Mouse (Mus musculus): ENCODE data around the gene Pqbp1. TPM values are rescaled to one million over a fixed set of nuclear protein-coding genes. Genes with fewer than 3 reads are reported as not detected.
"Not testable (repeated sequence)": the region's sequence is repeated elsewhere in the genome, so short reads cannot be mapped to it uniquely, and the experiment has no call there.

The Pqbp1 gene
- total RNA-seq (2021) = 10 to 100 TPM; 33.3 to 33.7 TPM

DNA sequence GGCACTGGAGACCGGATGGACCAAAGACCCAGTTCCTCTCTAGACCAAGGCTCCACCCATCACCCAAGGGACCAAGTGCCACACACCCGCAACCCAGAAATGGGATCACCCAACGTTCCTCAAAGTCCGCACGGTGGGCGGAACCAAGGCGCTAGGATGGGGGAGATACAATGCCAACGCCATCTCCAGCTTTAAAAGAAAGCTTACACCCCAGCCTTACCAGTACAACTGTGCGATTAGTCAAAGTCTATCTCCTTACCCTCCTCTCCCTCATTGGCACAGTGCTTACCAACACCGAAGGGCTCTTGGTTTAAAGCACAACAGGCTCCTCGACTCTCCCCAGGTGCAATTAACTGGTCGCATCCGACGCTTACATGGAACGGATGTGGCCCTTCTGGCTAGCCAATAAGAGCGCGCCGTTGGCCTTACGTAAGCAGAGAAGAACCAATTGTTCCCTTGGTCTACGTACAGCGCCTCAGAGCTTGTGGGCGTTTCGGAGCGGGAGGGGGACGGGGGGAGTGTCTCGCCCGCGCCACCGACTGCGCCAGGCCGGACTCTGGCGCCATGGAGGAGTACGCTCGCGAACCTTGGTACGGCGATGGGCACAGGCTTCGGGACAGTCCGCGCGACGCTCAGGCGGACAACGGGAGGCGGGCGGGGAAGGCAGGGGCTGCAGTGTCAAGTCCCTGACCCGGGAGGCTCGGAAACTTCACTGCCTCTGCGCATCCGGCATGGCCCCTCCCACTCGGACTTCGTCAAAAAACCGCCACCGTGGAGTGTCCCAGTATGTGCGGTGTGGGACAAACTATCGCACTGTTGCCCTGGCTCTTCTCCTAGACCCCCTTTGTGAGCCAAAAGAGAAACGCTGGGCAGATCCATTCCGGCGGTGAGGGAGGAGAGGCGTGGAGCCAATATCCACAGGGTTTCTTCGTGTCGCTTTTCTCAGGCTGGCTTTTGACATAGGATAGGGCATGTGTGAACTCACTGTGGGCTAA is at the start of gene Pqbp1, which contains the start of gene Timm17b:
Gene Pqbp1, minus strand, starts transcription at position 390 of the 995 bp plus-strand sequence.
Gene Timm17b, plus strand, starts transcription at position 478 of the 995 bp plus-strand sequence.
- intact Hi-C loops (cut with DNase I) = no loop called here
- peak; percentile 87 to 91 for DNase-seq

DNA sequence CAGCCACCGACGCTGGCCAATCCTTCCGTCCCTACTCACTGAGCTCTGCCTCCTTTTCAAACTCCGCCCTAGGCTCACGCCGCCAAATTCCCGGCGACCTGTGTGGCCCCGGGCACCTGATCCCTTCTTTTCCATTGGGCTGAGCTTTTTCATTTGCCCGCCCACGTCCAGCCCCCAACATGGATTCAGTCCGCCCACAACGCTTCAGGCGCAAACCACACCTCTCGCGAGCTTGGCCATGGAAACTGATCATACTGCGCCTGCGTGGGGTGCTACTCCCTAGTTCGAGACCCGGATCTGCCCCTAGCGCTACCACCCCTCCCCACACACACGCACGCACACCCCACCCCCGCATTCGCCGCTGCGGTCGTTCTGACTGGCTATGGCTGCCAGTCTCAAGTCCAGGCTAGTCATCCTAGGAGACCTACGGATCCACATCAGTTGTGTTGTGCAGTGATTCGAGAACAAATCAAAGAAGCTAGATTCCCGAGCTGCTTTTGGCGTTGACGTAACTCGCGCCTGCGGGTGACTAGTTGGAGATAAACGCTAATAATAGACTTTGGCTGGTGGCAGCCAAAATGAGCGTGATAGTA is 48.9 kb upstream of the Pqbp1 start:
- peak; percentile 94 to 95 for DNase-seq
- intact Hi-C loops (cut with DNase I) = no loop called here

DNA sequence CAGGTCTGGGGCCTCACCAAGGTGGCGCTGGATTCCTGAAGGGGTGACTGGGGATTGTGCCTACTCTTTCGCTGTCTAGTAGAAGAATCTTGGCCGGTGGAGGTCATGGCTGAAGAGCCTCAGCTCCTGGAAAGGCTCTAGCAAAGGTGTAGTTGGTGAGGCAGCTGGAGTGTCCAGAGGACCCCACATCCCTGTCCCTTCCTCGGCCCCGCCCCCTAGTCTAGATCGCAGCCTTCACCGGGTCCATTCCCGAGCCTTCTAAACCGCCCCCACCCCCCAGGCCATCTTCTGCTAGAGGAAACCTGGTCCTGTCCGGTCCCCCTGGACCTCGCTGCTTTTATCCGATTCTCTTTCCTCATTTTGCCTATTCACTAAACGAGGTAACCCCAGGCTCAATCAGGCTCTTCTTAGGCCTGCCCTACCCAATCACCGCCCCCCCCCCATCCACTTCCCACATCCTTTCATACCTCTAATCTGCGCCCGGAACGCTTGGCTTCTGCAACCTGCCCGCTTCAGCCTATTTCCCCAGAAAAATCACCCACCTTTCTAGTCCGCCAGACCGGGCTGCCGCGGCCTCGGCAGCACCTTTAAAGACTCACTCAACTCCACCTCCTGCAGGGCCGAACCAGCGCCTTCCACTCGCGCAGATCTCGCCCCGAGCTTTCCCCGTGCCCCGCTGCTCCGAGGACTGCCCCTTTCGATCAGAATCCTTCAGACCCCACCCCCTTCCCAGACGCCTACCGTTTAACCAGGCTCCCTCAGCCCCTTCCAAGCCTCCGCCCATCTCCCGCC is 48.2 kb upstream of the Pqbp1 start, which contains the start of gene Hdac6:
Gene Hdac6, minus strand, starts transcription at position 782 of the 792 bp plus-strand sequence.
- DNase-seq = peak in 1 of 2 experiments; percentile 3
- intact Hi-C loops (cut with DNase I) = no loop called here

DNA sequence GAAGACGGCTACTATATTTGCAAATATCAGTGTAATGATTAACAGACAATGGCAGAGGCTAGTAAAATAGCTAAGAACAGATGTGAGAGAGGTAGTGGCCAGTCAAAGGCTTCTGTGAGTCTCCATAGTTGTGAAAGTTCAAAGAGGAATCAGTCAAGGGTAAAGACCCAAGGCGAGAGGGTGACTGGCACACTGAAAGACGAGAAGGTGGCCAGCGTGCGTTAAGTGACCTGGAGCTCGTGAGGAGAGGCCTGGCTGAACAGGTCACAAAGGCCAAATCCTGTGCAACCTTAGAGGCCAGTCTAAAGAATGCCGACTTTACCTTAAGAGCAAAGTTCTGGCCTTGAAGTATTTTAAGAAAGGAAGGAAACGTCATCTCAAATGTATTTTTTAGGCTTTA is 46.5 kb upstream of the Pqbp1 start:
- intact Hi-C loops (cut with DNase I) = no loop called here
- no peak for DNase-seq

DNA sequence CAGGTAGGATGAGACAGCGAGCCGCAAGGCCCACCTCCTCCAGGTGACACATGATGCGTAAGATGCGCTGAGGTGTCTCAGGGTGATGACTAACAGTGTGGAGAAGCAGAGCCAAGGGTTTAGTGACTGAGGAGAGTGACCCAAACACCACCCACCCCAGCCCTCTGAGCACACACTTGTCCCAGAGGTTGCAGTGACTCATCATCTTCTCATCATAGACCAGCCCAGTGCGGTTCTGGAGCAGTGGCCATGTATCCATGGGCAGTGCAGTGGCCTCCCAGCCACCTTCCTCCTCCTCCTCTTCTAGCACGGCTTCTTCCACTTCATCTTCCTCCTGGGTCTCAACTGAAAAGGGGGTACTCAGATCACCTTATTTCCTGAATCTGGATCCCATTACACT is 38.6 kb upstream of the Pqbp1 start:
- intact Hi-C loops (cut with DNase I) = no loop called here
- DNase-seq = no peak

DNA sequence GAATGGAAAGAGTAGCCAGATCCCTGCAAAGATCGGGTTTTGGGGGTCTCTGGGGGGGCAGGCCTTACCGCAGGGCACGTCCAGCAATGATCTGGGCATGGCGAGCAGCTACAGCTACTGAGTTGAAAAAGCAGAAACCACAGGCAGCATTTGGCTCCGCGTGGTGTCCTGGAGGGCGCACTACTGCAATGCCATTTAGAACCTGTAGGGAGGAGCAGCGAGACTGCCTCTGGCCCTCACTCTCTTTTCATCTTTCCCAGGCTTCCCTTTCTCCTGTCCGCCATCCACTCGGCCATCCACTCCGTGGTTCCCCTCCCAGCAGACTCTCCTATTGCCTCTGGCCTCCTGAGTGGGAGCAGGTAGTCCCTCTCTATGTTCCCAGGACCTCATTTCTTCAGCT is 37.8 kb upstream of the Pqbp1 start:
- no peak for DNase-seq
- intact Hi-C loops (cut with DNase I) = no loop called here

DNA sequence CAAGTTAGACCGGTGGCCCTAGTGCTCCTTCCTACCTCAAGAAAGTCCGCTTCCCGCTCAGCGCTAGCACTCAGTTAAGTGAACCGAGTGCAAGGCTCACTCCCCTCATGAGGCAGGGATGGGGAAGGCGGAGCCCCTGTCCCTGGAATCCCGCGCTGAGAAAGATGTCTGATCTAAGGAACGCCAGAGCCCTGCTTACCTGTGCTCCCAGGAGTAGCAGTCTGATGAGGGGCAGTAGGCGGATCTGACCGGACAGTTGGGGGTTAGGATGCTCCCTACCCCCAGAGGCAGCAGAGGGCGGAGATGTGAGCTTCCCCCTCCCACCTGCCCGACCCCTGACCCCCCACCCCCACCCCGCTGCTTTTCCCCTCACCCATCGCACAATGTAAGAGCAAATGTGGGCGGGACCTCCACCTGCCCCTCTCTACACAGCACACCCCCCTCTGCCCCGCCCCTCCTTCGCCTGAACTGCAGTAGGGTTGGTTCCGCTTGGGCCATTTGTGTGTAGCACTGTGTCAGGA is 29.3 kb upstream of the Pqbp1 start, which contains the start of gene Eras:
Gene Eras, minus strand, starts transcription at position 338 of the 521 bp plus-strand sequence.
- DNase-seq = no peak
- intact Hi-C loops (cut with DNase I) = no loop called here

DNA sequence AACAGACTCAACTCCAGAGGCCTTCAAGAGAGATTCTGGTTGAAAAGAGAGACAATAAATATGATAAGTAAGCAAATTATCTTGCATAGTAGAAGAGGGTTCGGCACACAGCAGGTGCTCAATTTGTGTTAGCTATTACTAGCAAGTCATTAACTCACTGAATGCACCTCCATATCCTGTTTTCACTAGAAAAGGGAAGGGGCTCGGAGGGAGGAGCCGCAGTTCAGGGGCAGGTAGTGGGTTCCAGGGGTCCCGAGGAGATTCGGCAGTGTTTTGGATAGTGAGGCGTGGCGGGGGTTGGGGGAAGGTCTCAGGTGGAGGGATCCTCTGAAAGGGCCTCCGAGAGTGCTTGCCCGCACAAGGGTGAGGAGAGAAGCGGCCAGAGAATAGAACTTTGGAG is 28.0 kb upstream of the Pqbp1 start:
- intact Hi-C loops (cut with DNase I) = no loop called here
- no peak for DNase-seq

DNA sequence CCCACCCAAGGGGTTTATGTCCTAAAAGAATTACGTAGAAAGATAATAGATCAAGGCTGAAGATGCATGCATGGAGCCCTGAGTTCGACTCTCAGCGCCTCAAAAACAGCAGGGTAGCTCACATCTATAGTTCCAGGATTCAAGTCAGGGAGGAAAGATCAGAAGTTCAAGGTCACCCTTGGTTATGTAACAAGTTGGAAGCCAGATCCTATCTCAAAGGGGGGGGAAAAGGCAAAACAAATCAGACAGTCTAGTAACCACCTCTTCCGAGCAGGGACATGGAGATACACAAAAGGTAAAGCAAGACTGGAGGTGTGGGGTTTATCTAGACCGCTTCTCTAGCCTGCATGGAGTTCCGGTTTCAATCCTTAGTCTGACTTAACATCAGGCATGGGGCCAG is 27.2 kb upstream of the Pqbp1 start:
- no peak for DNase-seq
- intact Hi-C loops (cut with DNase I) = no loop called here

DNA sequence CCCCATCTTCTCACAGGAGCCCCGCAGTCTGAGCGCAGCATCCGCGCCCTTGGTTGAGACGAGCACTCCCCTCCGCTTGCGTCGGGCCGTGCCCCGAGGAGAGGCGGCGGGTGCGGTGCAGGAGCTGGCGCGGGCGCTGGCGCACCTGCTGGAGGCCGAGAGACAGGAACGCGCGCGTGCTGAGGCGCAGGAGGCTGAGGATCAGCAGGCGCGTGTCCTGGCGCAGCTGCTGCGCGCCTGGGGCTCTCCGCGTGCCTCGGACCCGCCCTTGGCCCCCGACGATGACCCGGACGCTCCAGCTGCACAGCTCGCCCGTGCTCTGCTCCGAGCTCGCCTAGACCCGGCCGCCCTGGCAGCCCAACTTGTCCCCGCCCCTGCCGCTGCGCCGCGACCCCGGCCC is 23.0 kb upstream of the Pqbp1 start:
- intact Hi-C loops (cut with DNase I) = no loop called here
- DNase-seq = no peak

DNA sequence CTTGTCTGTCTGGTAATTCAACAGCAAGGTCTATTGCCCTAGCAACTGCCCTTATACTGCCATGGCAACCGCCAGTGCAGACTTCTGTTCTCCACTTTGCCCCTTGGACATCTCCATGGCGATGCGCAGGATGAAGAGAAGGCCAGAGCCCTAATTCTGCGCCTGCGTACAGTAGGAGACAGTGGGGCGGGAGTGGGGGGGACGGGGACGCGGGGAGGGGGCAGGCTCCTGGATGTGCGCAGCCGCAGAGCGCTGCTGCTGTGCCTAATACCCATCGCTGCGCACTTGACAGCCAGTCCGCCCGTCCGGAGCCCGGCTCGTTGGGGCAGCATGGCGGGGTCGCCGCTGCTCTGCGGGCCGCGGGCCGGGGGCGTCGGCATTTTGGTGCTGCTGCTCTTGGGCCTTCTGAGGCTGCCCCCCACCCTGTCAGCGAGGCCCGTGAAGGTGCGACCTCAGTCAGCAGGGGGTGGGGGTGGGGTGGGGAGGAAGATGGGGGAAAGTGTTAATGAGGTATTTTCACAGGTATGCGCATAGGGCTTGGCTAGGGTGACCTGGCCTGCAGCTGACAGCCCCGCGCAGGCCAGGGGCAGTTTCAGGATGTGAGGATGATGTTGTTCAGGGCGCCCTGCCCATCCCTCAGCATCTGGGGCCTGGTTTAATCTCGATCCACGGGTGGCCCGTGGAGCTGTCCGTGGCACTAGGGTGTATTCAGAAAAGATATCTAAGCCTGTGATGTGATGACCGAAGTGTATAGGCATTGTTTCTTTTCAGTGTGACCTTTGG is 20.7 kb upstream of the Pqbp1 start, which contains the start of gene Pcsk1n:
Gene Pcsk1n, plus strand, starts transcription at position 222 of the 783 bp plus-strand sequence.
- intact Hi-C loops (cut with DNase I) = loop anchor here (10.0 kb wide), 1 partner anchor 195 kb away; no protein-coding TSS in a partner anchor
- DNase-seq = no peak

DNA sequence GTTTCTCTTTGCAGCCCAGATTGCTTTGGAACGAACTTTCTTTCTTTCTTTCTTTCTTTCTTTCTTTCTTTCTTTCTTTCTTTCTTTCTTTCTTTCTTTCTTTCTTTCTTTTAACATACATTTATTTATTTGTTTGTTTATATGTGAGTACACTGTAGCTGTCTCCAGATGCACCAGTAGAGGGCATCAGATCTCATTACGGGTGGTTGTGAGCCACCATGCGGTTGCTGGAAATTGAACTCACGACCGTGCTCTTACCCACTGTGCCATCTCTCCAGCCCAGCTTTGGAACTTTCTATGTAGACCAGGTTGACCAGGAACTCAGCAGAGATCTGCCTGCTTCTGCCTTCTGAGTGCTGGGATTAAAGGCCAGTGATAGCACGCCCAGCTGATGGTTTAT is 18.9 kb upstream of the Pqbp1 start:
- not testable (repeated sequence) for DNase-seq
- intact Hi-C loops (cut with DNase I) = loop anchor here (10.0 kb wide), 1 partner anchor 197 kb away; no protein-coding TSS in a partner anchor

DNA sequence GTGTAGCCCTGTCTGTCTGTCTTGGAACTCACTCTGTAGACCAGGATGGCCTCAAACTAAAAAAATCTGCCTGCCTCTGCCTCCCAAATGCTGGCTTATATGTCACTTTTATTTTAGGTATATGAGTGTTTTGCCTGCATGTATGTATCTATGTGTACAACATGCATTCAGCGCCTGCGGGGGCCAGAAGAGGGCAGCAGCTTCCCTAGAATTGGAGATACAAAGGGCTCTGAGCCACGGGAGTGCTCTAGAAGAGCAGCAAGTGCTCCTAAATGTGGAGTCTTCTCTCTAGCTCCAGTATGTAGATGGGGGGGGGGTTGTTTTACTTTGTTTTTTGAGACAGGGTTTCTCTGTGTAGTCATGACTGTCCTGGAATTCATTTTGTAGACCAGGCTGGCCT is 16.6 kb upstream of the Pqbp1 start:
- intact Hi-C loops (cut with DNase I) = loop anchor here (1.0 to 10.0 kb wide), 2 partner anchors 102 to 199 kb away; no protein-coding TSS in a partner anchor
- peak; percentile 21 to 49 for DNase-seq

DNA sequence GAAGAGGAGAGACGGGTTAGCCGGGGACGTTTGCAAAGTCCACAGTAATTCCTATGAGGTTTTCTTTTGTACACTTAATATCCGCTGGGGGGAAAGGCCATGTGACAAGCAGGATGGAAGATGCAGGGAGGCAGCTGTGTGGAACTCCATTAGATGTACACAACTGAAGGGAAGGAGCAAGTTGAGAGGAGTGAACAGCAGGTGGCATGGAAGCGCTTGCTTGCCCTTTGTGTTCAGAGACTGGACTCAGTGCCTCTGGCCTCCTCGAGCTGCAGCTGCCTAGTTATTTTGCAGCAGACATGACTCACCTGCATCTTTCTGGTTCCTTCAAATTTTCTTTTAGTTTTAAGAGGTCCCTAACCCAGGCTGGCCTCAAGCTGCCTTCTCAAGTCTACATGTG is 11.4 kb upstream of the Pqbp1 start:
- intact Hi-C loops (cut with DNase I) = loop anchor here (10.0 kb wide), 1 partner anchor 204 kb away; no protein-coding TSS in a partner anchor
- peak in 1 of 2 experiments; percentile 9 for DNase-seq

DNA sequence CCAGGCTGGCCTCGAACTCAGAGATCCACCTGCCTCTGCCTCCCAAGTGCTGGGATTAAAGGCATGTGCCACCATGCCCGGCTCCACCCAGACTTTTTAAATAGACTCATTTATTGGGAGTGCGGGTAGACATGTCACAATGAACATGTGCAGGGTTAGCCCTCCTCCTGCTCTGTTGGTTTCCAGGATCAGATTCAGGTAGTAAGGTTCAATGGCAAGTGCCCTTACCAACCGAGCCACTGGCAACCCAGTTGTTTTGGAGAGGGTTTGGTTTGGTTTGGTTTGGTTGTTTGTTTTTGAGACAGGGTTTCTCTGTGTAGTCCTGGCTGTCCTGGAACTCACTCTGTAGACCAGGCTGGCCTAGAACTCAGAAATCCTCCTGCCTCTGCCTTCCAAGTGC is 10.2 kb upstream of the Pqbp1 start, which contains the start of gene Gm10490:
Gene Gm10490, plus strand, starts transcription at position 301 of the 400 bp plus-strand sequence.
- DNase-seq; intact Hi-C loops (cut with DNase I): not testable (repeated sequence)

DNA sequence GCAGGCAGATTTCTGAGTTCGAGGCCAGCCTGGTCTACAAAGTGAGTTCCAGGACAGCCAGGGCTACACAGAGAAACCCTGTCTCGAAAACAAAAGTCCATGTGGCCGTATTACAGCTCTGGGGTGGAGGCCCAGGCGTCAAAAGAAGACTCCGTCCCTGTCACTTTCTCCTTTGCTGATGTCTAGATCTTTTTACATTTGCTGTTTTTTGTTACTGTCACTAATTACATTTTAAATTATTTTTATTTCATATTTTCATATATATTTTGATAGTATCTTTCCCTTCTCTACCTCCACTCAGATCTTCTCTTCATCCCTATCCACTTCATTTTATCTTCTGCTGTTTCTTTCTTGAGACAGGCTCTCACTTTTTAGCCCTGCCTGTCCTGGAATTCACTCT is 8.7 kb upstream of the Pqbp1 start, which contains the start of gene Gm10491:
Gene Gm10491, minus strand, starts transcription at position 101 of the 400 bp plus-strand sequence.
- intact Hi-C loops (cut with DNase I) = no loop called here
- DNase-seq = no peak

DNA sequence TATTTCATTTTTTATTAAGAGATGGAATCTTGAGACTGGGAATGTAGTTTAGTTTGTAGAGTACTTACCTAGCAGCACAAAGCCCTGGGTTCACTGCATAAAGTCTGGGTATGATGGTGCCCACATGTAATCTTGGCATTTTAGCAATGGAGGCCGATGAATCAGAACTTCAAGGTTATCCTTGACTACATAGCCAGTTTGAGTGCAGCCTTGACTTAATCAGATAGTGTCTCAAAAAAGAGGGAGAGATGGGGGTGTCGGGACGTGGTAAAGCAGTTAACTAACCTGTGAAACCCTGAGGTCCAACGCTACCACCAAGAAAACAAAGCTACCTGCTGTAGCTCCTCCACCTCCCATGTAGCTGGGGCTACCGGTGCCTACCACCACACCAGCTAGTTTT is 5.4 kb upstream of the Pqbp1 start:
- DNase-seq = no peak
- intact Hi-C loops (cut with DNase I) = no loop called here

DNA sequence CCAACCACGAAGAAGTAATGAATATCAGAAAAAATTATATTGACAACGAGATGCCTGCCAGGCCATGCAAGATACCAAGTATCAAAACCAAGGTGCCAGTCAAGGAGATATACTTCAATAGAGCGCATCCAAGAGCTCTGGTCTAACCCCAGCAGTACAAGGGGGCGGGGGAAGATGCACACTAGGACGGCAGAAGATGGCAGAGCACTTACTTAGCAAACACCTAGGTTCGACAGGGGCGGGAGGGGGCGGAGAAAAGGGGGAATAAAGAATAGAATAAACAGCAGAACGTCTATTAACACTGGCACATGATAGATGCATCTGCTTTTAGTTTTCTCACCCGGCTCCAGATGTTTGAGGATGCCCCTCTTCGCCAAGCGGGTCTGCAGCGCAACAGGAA is 858 bp downstream of the Pqbp1 start:
- DNase-seq = no peak
- intact Hi-C loops (cut with DNase I) = no loop called here
